Comparison of ENCODE assay signal across 10 mouse cellular contexts in genomic region chr6:86578396-86578795, GRCm38 (mm10). TPM values are rescaled to one million over a fixed set of nuclear protein-coding genes. Genes with fewer than 3 reads are reported as not detected.
DNase-seq lines count a peak whose midpoint lies in the region; ATAC-seq and TF ChIP-seq lines count a peak whose summit lies in the region.
"Had no signal": no experiment of that assay in that cellular context is flagged by ENCODE, and none has a peak within 500 bp of the region (broad histone marks: within the 10 kb centered on the region; RNA-seq: fewer than 3 reads in every experiment).

No protein-coding gene starts in this region.

- no peaks in the 10 kb centered on the region for H3K9me3 ChIP-seq in kidney, embryonic 16.5 days (ENCODE audit: low read length)
- no peaks in the 10 kb centered on the region for H3K9me3 ChIP-seq in kidney, postnatal 0 days (replicated peaks; ENCODE audit: low read length)
- H3K9me3 ChIP-seq: forebrain, embryonic 13.5 days had no signal

- H3K4me3 ChIP-seq in kidney, adult 2 months (ENCODE audit: insufficient read depth, low read depth, low read length): no peak overlapping the region
- no peak overlapping the region for H3K4me3 ChIP-seq in kidney, embryonic 16.5 days (ENCODE audit: low read length)
- H3K4me3 ChIP-seq in kidney, postnatal 0 days (replicated peaks; ENCODE audit: low read depth, low read length): no peak overlapping the region
- H3K4me3 ChIP-seq: forebrain, embryonic 13.5 days had no signal

- H3K4me2 ChIP-seq in kidney, embryonic 16.5 days (replicated peaks; ENCODE audit: low read depth, low read length): no peak overlapping the region
- no peak overlapping the region for H3K4me2 ChIP-seq in kidney, postnatal 0 days (ENCODE audit: low read length)
- H3K4me2 ChIP-seq: forebrain, embryonic 13.5 days; liver, embryonic 11.5 days had no signal

- H3K27ac ChIP-seq in kidney, adult 2 months (ENCODE audit: insufficient read depth, low read depth, low read length): no peak overlapping the region
- H3K27ac ChIP-seq in kidney, embryonic 16.5 days (ENCODE audit: low read length): no peak overlapping the region
- H3K27ac ChIP-seq in kidney, postnatal 0 days: no peak overlapping the region
- H3K27ac ChIP-seq: forebrain, embryonic 13.5 days had no signal

- TF ChIP-seq POLR2A in kidney, adult 2 months (IDR thresholded peaks at IDR 0.05; ENCODE audit: low read depth, low read length): no peak

- no peak overlapping the region; the same call in 1 of the 2 replicates for H3K9ac ChIP-seq in kidney, embryonic 16.5 days (replicated peaks; ENCODE audit: low read length)
- H3K9ac ChIP-seq in kidney, postnatal 0 days (ENCODE audit: low read depth, low read length): no peak overlapping the region
- H3K9ac ChIP-seq: forebrain, embryonic 13.5 days had no signal

- H3K27me3 ChIP-seq in kidney, adult 2 months (replicated peaks; ENCODE audit: control insufficient read depth, insufficient read depth, low read length): no peaks in the 10 kb centered on the region
- H3K27me3 ChIP-seq in kidney, embryonic 16.5 days (ENCODE audit: insufficient read depth, low read length): no peaks in the 10 kb centered on the region
- no peaks in the 10 kb centered on the region for H3K27me3 ChIP-seq in kidney, postnatal 0 days (ENCODE audit: insufficient read depth, low read length)
- H3K27me3 ChIP-seq: forebrain, embryonic 13.5 days had no signal

- WGBS in kidney, adult 2 months: 34% methylated on average over 2 of the region's 2 CpGs
- 69% methylated on average over 2 of the region's 2 CpGs for WGBS in kidney, embryonic 16.5 days
- WGBS in kidney, postnatal 0 days: 64% methylated on average over 2 of the region's 2 CpGs

- H3K4me1 ChIP-seq in kidney, adult 2 months (ENCODE audit: control insufficient read depth, insufficient read depth, low read length): peaks cover 7% of the 10 kb centered on the region; the same call in 1 of the 2 replicates
- 0 out of 2 replicates have a peak, but pooled peaks cover 6% of the 10 kb centered on the region for H3K4me1 ChIP-seq in kidney, embryonic 16.5 days (ENCODE audit: insufficient read depth, low read length)
- H3K4me1 ChIP-seq in kidney, postnatal 0 days (replicated peaks; ENCODE audit: insufficient read depth, low read length): no peaks in the 10 kb centered on the region

- peak; percentile 74 for DNase-seq in adrenal gland, postnatal 10 days
- DNase-seq in adrenal gland, adult 18-20 months (ENCODE audit: low spot score in 2 of 2): no peak
- peak; percentile 94 for DNase-seq in kidney, adult 2 months
- DNase-seq in kidney, postnatal 0 days (ENCODE audit: low spot score): no peak
- DNase-seq in lung, postnatal 4 days: peak; percentile 47 to 56
- DNase-seq in thymus, postnatal 4 days: no peak
- DNase-seq in c-Kit-positive CD71-positive TER-119-positive erythroid progenitor cells, embryonic 14.5 days (ENCODE audit: low spot score): no peak

- no peak for TF ChIP-seq CTCF in kidney, adult 2 months (conservative IDR thresholded peaks at IDR 0.05; ENCODE audit: insufficient read depth, insufficient read length, low read depth, low read length)
- TF ChIP-seq CTCF in kidney, postnatal 0 days (IDR thresholded peaks at IDR 0.05; ENCODE audit: low read depth): no peak

- H3K36me3 ChIP-seq in kidney, adult 2 months (ENCODE audit: control insufficient read depth, insufficient read depth, low read length): no peaks in the 10 kb centered on the region
- H3K36me3 ChIP-seq in kidney, embryonic 16.5 days (ENCODE audit: insufficient read depth, low read length): no peaks in the 10 kb centered on the region
- no peaks in the 10 kb centered on the region for H3K36me3 ChIP-seq in kidney, postnatal 0 days (ENCODE audit: insufficient read depth, low read length)

- ATAC-seq in kidney, embryonic 16.5 days (ENCODE audit: low FRiP score, low TSS enrichment): no peak
- ATAC-seq in kidney, postnatal 0 days (replicated peaks; ENCODE audit: low FRiP score, low read depth): peak; percentile 40; the same call in 1 of the 2 replicates
- ATAC-seq: forebrain, embryonic 13.5 days had no signal

RNA-seq across cellular contexts. Expression of gene Asprv1, which starts 49.6 kb away (rescaled TPM):
- total RNA-seq in adrenal gland, postnatal 10 days (2021): 1 to 10 TPM in 1 of 2 experiments, under 1 TPM in 1; 0.60 to 1.1 TPM
- total RNA-seq in adrenal gland, adult 18-20 months (2021): under 1 TPM in 1 of 2 experiments, not detected in 1; 0.32 TPM
- 0.10 and 0.33 TPM in 2 replicates for polyA plus RNA-seq in kidney, adult 2 months (2012; rRNA removed)
- polyA plus RNA-seq in kidney, embryonic 16.5 days (2015; fragmentation: Nextera tagmentation; extraction: Ambion mirVana): 0.89 and 0.99 TPM in 2 replicates
- polyA plus RNA-seq in kidney, postnatal 0 days (2015; fragmentation: Nextera tagmentation; extraction: Ambion mirVana): 1.7 and 1.8 TPM in 2 replicates

RNA-seq across cellular contexts. Expression of gene Pcbp1, which starts 52.3 kb away (rescaled TPM):
- total RNA-seq in adrenal gland, postnatal 10 days (2021): 100 to 1,000 TPM; 233 to 243 TPM
- 100 to 1,000 TPM; 331 to 339 TPM for total RNA-seq in adrenal gland, adult 18-20 months (2021)
- polyA plus RNA-seq in kidney, adult 2 months (2012; rRNA removed): 165 and 166 TPM in 2 replicates
- 195 and 234 TPM in 2 replicates for polyA plus RNA-seq in kidney, embryonic 16.5 days (2015; fragmentation: Nextera tagmentation; extraction: Ambion mirVana)
- 488 and 506 TPM in 2 replicates for polyA plus RNA-seq in kidney, postnatal 0 days (2015; fragmentation: Nextera tagmentation; extraction: Ambion mirVana)

Comparison
In these comparisons a context has a peak if more than half of its experiments do, and no peak if none do; other contexts are left out.
1. DNase-seq: peak in adrenal gland, postnatal 10 days (single experiment), kidney, adult 2 months (single experiment) and lung, postnatal 4 days (2 of 2); none in adrenal gland, adult 18-20 months (0 of 2), kidney, postnatal 0 days (single experiment), thymus, postnatal 4 days (single experiment) and c-Kit-positive CD71-positive TER-119-positive erythroid progenitor cells, embryonic 14.5 days (single experiment).